Mouse (Mus musculus): Measurements from ENCODE around the gene Gm49318.
A peak's percentile ranks its signal among the peaks of the same experiment; 100 is the strongest.
"Not testable (repeated sequence)": the region's sequence is repeated elsewhere in the genome, so short reads cannot be mapped to it uniquely, and the experiment has no call there.

The Gm49318 gene

DNA sequence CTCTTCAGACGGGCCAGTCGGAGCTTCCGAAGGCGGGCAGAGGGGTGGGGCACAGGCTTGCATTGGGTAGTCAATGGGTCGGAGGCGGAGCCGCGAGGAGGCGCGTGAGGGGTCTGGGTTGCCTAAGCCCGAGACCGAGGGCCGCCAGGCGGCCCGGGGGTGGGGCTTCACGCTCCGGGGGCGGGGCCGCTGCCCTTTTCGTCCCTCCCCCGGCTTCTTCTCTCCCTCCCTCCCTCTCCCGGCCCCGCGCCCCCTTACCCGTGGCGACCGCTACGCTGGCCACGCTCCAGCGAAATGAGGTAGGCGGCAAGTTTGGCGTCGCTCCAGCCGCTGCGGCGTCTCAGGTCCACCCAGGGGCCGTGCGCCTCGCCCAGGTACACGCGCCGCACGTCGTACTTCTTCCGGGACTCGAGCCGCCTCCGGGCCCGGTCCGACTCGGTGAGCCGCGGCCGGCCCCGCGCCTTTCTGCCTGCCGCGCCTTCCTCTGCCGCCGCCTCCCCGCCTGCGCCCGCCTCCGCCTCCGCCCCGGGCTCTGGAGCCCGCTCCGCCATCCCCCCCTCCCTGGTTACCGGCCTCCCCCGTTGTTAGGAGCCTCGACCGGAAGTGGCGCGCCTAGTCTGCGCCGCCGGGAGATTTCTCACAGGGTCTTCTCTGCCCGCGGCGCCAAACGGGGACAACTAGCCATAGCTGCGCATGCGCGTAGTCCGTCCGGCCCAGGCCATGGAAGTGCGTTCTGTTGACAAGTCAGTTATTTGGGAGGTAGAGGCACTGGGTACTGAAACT lies at the start of gene Gm49318, which contains the start of gene Zfp653:
TSS of gene Gm49318 (minus strand) at position 469 of the 783 bp plus-strand sequence.
TSS of gene Zfp653 (minus strand) at position 586 of the 783 bp plus-strand sequence.
- DNase-seq (ENCODE audit: low spot score): peak; percentile 94

DNA sequence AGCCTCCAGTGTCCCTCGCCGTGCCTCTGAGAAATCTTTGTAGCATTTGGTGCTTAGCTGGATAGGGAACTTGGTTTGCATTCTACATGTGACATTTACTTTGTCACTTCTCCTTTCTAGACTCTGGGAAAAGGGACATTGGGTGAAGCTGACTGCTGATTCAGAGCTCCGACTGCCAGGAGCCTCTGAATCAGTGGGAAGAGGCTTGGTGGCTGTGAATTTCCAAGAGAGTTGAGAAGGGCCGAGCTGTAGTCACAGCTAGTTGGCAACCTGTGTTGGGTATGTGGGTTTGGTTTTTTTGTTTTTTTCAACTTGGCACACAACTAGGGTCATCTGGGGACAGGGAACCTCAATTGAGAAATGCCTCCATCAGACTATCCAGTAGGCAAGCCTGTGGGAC lies 48.5 kb upstream of the Gm49318 start:
- no peak for DNase-seq (ENCODE audit: low spot score)

DNA sequence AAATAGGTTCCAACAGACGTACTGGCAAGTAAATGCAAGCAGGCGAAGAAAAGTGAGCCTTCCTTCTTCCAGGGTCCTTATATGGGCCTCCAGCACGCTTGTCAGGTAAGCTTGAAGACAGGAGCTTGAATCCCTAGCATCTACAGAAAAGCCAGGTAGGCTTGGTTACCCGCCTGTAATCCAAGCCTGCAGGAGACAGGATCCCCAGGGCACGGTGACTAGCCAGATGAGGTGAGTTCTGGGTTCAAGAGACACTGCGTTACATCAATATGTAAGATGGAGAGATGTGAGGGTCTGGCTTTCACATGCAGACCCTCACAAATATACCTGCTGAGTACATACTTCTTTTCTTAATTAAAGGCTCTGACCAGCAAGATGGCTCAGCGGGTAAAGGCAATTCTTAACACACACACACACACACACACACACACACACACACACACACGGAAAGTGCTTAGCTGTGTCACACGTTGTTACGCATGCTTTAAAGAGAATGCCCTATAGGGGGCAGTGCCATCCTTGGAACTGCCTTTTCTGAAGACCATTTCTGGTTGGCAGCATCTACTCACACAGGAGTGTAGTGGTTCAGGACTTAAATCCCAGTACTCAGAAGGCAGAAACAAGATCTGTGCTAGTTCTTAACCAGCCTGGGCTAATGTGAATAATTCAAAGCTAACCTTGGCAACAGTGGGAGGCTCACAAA lies 46.8 kb upstream of the Gm49318 start:
- peak; percentile 29 for DNase-seq (ENCODE audit: low spot score)

DNA sequence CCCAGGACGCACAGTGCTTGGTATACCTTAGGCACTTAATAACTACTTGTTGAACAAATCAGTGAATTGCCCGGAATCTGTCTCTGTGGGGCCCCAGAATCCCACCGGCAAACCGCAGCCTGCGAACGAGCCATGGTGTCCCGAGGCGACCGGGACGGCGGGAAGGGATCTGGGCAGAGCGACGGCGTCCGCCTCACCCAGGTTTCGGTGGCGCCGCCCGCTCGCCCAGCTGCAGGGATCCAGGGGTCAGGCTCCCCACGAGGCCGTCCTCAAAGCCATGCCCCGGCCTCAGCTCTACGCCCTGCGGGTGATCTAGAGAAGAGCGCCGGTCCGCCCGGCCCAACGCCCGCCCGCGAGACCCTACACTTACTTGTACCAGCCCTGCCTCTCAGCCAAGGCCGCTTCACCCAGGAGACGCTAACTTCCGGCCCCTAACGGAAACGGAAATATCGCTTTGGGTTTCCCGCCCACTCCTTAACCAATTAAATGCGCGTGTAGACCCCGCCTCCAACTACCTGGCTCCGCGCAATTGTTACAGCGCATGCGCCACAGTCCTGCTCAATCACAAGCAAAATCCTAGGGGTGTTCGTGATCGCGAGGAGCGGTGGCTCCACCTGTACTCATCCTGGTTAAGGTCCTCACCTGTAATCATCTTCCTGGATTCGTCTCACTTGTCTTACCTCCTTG lies 45.8 kb upstream of the Gm49318 start, which contains the start of gene Elof1:
TSS of gene Elof1 (minus strand) at position 433 of the 687 bp plus-strand sequence.
- DNase-seq (ENCODE audit: low spot score): peak; percentile 84

DNA sequence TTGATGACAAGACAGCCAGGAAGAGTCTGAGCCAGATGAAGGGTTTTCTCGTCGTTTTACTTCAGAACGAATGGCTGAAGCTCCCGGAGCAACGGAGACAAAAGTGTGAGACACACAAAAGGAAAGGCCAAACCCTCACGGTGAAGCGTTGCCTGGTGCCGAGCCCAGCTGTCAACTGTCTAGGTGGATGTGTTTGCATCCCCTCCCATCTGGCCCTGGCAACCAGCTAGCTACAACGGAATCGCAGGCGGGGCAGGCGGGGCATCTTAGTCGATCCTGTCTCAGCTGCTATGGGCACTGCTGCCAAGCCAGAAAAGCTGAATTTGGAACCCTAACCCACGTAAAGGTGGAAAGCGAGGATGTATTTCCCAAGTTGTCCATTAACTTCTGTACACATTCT lies 45.0 kb upstream of the Gm49318 start:
- no peak for DNase-seq (ENCODE audit: low spot score)

DNA sequence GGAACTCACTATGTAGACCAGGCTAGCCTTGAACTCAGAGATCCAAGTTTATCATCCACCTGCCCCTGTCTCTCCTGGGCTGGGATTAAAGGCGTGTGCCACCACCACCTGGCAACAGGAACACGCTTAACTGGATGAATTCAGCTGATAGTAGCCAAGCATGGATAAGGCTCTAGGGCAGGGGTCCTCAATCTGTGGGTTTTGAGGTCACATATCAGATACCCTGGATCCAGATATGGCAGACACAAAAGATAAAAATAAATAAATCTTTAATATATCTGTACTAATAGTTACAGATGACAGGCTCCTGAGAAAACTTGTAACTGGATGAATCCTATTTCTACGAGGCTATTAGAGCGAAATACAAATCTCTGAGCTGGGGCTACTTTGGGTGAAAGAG lies 44.6 kb upstream of the Gm49318 start:
- DNase-seq (ENCODE audit: low spot score): no peak

DNA sequence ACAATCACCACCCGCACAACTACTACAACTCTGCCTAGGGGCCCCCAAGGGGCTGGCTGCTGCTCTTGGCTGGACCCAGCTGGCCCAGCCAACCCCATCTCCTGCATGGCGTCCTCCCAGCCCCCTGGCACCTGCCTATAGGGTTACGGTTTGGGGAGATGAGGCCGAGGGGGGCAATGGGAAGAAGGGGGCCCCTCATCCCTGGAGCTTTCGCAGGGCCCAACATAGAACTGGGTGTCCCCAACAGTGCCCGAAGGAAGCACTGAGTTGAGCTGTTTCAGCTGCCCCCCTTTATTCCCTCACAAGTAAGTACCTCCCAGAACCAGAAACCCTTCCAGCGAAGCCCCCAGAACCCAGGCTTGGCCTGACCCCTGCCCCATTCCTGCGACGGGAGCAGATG lies 37.1 kb upstream of the Gm49318 start:
- no peak for DNase-seq (ENCODE audit: low spot score)

DNA sequence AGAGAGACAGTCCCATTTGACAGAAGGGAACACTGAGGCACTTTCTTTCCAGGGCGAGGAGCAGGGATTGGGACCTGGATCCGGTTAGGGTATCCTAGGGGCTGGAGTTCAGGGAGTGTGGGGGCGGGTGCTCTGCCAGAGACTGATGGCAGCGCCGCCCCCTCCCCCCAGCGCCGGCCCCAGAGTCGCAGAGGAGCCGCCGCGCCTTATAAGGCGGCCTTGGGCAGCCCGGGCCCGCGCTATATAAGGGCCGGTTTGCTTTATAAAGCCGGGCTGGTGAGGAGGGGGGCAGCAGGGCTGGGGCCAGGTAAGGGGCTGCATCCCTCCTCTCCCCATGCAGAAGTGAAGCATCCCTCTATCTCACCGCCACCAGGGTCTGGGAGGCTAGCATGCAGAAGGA lies 28.9 kb upstream of the Gm49318 start:
- no peak for DNase-seq (ENCODE audit: low spot score)

DNA sequence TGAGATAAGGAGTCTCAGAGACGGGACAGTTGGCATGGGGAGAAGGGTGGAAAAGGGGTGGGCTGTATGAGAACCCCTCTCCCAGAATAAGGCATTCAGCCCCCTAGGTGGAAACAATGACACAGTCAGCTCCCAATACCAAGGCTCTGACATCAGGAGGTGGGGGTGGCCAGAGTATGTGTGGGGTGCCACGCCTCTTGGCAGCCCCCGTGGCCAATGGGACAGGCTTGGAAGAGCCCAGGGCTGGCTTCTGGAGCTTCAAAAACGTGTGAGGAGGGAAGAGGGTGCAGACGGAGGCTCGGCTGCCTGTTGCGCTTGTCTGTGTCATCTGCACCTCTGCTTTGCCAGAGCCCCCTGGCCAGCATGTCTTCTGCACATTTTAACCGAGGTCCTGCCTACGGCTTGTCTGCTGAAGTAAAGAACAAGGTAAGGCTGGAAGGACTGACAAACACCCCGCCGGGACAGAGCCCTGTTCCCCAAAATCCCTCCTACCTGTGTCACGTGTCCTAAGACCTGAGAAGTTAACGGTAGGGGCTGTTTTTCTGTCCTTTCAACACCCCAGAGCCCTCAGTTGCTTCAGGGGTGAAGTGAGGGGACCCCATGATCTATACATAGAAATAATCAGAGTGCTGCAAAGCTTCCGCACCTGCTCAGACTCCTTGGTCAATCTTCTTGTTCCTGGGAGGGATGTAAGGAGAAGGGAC lies 28.1 kb upstream of the Gm49318 start, which contains the start of gene Cnn1:
TSS of gene Cnn1 (plus strand) at position 224 of the 704 bp plus-strand sequence.
- DNase-seq (ENCODE audit: low spot score): no peak

DNA sequence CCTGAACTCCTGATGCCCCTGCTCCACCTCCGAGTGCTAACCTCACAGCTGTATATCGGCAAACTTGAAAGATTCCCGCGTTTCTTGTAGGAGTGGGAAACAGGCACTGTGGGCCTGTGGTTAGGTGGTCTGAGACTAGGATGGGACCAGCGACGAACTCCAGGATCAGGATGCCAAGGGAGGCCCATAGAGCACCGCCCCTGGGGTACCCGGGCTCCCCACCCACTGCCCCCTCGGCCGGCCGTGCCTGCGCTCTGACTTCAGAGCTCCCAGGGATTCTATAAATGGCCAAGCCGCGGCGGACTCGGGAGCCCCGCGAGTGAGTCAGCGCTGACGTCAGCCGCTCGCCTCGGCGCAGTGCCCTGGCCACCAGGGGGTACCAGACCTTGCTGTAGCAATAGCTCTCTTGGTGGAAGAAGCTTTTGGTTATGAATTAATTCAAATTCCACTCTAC lies 24.8 kb upstream of the Gm49318 start:
- peak; percentile 68 for DNase-seq (ENCODE audit: low spot score)

DNA sequence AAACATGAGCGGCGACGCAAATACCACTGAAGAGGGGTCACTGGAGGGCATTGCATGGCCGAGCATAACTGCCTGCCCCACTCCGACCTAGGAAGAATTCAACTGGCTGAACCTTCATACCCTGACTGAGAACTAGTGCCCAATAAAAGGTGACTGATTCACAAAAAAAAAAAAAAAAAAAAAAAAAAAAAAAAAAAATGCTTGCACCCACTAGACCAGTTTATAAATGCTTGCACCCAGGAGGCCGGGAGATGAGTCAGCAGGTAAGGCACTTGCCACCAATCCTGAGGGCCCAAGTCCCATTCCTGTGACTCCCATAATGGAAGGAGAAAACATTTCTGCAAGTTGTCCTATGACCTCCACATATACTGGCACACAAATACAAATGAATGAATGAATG lies 21.7 kb upstream of the Gm49318 start:
- DNase-seq (ENCODE audit: low spot score): no peak

DNA sequence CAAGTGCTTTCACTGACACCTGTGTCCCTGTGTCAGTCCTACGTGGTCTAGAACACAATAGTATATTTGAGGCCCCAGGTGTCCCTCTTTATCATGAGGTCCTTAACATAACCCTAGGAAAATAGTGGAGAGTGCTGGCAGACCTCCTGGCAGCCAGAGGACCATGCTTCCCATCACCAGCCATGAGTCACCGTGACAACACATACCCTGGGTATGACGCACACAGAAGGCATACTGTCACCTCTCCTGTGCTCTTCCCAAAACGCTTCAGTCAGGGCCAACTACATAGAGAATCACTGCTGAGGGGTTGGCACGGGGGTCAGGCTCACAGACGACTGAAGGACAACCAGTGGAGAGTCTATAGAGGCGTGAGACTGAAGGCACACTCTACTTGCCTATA lies 18.9 kb upstream of the Gm49318 start:
- DNase-seq (ENCODE audit: low spot score): no peak

DNA sequence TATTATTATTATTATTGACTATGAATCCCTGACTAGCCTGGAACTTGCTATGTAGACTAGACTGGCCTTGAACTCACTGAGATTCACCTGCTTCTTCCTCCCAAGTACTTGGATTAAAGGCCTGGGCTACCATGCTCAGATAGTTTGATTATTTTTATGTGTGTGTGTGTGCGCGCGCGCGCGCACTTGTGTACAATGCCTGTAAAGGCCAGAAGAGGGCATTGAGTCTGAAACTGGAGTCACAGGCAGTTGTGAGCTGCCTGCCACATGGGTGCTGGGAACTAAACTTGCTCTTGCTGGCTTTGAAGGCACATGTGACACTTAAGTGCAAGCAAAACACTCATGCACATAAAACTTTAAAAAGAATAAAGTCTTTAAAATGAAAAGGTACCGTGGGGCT lies 18.2 kb upstream of the Gm49318 start:
- DNase-seq (ENCODE audit: low spot score): no peak

DNA sequence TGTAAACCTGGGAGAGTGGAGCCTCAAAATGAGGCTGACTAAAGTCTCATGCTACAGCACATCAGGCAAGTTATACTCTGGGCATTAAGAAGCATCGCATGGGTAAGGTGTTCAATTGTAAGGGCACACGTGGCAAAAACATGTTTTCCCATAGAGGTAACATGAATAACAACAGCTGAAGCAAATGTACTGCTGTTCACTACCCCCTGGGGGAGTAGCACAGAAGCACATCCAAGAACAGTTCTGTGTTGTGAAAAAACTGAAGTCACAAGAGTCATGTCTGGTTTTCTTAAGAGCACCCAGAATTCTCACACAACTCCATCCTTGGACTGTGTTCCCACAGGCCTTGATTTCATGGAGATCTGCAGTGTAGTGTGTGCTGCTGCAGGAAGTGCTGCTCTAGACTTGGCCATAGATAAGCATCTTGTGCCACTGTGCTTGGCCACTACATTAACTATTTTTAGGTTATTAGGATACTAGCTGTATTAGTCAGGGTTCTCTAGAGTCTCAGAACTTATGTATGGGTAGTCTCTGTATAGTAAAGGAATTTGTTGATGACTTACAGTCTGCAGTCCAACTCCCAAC lies 16.1 kb upstream of the Gm49318 start:
- no peak for DNase-seq (ENCODE audit: low spot score)

DNA sequence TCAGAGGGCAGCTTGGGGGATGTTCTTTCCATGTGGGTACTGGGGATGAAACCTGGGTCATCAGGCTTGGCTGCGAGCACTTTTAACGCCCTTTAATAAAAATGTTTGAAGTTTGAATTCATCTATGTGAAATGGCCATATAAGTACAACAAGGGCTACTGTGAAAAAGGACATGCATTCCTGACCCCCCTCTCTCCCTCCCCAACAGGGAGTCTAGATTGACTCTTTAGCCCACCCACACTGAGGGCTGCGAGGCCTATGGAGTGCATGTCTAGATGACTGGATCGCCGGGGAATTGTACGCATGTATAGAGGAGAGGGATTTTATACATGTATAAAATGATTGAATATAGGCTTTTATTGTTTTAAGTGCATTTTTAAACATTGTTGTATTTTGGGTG lies 15.0 kb upstream of the Gm49318 start:
- DNase-seq (ENCODE audit: low spot score): no peak

DNA sequence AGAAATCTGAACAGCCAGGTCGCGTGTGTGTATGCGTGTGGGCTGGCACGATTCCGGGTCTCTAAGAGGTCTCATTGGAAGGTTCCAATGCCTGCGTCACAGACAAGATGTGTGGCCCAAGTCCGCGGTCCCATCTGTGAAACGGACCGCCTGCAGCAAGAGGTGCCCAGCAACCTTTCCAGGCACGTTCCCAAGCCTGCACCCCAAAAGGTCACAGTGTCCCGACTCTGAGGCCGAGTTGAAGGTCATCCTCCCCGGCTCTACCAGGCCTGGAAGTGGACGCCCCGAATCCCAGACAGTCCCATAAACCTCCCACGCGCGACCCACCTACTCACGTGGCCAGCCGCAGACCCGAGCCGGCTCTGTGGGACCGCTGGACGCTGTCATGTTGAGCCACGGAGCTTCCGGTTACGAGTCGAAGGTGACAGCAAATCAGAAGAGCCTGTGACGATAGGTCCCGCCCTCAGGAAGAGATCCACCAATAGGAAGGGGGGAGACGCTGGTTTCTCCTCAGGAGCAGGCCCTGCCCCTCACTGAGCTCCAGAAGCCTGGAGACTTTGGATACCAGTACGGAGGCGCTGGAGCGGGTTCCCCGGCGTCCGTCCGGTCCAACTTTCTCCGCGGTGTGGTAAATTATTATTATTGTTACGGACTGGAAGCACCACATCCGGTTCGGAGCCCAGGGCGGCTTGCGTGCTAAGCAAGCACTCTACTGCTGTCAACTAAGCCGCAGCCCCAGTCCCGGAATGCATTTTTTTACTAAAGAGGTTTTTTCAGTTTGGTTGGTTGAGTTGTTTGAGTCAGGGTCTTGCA lies 14.2 kb upstream of the Gm49318 start, which contains the start of gene Ecsit:
TSS of gene Ecsit (minus strand) at position 417 of the 813 bp plus-strand sequence.
- DNase-seq (ENCODE audit: low spot score): peak; percentile 81

DNA sequence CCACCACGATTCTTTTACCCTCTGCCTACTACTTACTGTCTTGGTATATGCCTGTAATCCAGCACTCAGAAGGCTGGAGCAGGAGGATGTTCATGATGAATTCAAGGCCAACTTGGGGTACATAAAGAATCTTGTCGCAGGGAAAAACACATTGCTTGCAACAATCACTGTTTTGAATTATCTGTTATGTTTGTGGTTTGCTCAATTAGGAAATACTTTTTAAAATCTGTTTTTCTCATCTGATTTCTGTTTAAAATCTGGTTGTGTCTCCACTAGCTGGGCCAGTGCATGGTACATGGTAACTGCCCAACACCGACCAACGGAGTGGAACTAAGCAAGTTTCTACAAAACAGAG lies 13.6 kb upstream of the Gm49318 start:
- no peak for DNase-seq (ENCODE audit: low spot score)

DNA sequence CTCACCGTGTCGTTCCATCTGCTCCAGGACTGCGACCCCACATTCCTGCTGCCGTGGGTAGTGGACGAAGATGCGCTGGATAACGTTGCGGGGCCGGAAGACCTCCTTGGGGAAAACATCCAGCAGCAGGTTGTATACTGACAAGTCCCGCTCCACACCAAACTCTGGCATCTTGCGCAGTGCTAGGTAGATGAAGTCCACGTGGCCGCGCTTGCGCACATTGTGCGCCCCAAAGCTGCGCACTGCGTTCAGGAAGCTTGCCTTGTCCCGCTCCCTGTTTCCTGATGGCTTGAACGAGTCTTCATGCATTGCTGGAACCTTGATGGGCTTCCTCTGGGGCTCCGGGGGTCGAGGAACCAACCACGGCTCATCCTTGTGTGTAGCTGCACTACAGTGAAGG lies 5.2 kb upstream of the Gm49318 start:
- DNase-seq (ENCODE audit: low spot score): no peak

DNA sequence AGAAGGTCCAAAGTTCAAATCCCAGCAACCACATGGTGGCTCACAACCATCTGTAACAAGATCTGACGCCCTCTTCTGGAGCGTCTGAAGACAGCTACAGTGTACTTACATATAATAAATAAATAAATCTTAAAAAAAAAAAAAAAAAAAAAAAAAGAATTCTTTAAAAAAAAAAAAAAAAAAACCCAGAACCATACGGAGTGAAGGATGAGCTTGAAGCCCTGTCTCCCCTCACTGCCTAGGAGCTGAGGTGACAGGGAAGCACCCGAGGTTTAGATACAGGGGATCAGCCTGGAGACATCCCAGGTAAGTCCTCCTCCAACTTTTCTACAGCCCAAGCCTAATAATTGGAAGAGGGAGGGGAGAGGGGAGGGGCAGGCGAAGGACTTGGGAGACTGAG lies 4.7 kb upstream of the Gm49318 start:
- DNase-seq (ENCODE audit: low spot score): not testable (repeated sequence)

DNA sequence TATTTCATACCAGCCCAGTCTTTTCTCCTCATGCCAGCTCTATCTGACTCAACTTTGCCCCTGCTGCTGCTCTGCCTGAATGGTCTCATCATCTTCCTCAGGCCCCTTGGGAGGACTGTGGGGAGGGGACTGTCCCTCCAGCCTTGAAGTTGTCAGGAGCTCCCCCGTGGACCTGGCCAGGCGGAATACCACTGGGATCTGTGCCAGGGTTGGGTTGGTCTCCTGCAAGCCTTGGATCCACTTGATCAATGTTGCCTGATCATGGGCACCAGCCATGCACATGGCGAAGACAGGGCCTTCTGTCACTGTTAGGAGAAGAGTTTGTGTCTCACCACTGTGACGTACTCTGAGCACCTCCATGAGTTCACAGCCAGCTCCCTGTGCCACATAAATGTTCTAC lies 1.2 kb upstream of the Gm49318 start:
- DNase-seq (ENCODE audit: low spot score): no peak

All from ovary, postnatal 14 days (tissue).